Mouse (Mus musculus) bone marrow, adult 2 months (tissue): ENCODE data around the gene Zranb1.

Experiments used
- CTCF ChIP-seq: fragments of 200-500 bp; IDR thresholded peaks from 2 replicates; pipeline ENCODE4 v1.5.1; 2011; ENCODE audit warnings: low read length, control low read depth; ENCODE audit not compliant: control insufficient read depth, insufficient read depth
- POLR2A ChIP-seq: fragments of 200-500 bp; IDR thresholded peaks from 2 replicates; pipeline ENCODE4 v1.6.1; 2011; ENCODE audit warnings: low read depth, mild to moderate bottlenecking, control low read depth, low read length, borderline replicate concordance; ENCODE audit not compliant: control insufficient read depth

- no peak for TF ChIP-seq CTCF
- no peak for TF ChIP-seq POLR2A
These were observed 48.6 kb upstream of the Zranb1 start for GRCm38 (mm10) chr7:132882343-132882742.
